Mouse (Mus musculus) adrenal gland, postnatal 0 days (tissue): Measurements from ENCODE around the gene Sun2. TPM values are rescaled to one million over a fixed set of nuclear protein-coding genes. Genes with fewer than 3 reads are reported as not detected.

Experiments used
- polyA plus RNA-seq: library from polyadenylated mRNA; unstranded; fragments of >200 nt; fragmentation: Nextera tagmentation; extraction: Ambion mirVana; gene quantifications from 2 replicates; pipeline ENCODE4 v1.2.1, GENCODE M21; 2015

Sun2 gene
- polyA plus RNA-seq, result 3.8 and 3.9 TPM in 2 replicates

GRCm38 (mm10) chr15:79741921-79742705 lies at the start of gene Sun2:
TSS of gene Sun2 (minus strand) at chr15:79742536.

DNA sequence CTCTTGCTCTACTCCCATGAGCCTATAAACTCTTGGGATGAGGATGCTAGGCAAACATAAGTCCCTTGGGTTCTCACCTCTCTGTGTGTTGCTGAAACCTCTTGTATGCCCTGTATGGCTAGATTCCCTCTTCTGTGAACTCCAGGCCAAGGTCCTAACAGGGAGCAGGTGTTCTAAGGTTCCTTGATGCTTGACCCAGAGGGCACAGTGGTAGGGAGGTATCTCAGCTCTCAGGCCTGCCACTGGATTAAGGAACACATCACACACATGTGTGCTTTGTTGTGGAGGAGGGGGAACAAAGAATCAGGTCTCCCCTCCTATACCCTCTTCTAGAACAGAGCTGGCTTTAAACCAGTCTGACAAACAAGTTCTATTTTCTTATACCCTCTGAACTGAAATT lies 35.4 kb upstream of the Sun2 start, which contains the start of gene Dnal4:
Gene Dnal4 (minus strand): TSS at position 101 of the 400 bp plus-strand sequence.

GRCm38 (mm10) chr15:79690426-79691022 lies 51.8 kb downstream of the Sun2 start, which contains the start of gene Gtpbp1:
TSS of gene Gtpbp1 (plus strand) at chr15:79690845.

GRCm38 (mm10) chr15:79687646-79688267 lies 54.6 kb downstream of the Sun2 start, which contains the start of gene Josd1:
TSS of gene Josd1 (minus strand) at chr15:79687919.

Other genes starting within 250 kb of the Sun2 start
- 0.06 and 0.19 TPM in 2 replicates for gene Kcnj4, start 237.3 kb downstream of the Sun2 start, polyA plus RNA-seq
- 42.8 and 60.4 TPM in 2 replicates for gene Kdelr3, start 226.1 kb downstream of the Sun2 start, polyA plus RNA-seq
- 19.9 and 25.0 TPM in 2 replicates for gene Ddx17, start 195.8 kb downstream of the Sun2 start, polyA plus RNA-seq
- gene Dmc1, start 137.4 kb downstream of the Sun2 start, polyA plus RNA-seq, result 2.4 and 6.4 TPM in 2 replicates
- 1.2 TPM in 2 replicates for gene Fam227a, start 83.6 kb downstream of the Sun2 start, polyA plus RNA-seq
- 45.7 and 49.4 TPM in 2 replicates for gene Cby1, start 83.3 kb downstream of the Sun2 start, polyA plus RNA-seq
- 206 and 230 TPM in 2 replicates for gene Tomm22, start 71.7 kb downstream of the Sun2 start, polyA plus RNA-seq
- gene Josd1, start 54.6 kb downstream of the Sun2 start, polyA plus RNA-seq, result 14.7 and 14.8 TPM in 2 replicates
- gene Gtpbp1, start 51.7 kb downstream of the Sun2 start, polyA plus RNA-seq, result 11.3 and 13.0 TPM in 2 replicates
- 31.2 and 32.9 TPM in 2 replicates for gene Dnal4, start 35.3 kb upstream of the Sun2 start, polyA plus RNA-seq
- gene Nptxr, start 62.2 kb upstream of the Sun2 start, polyA plus RNA-seq, result 5.4 and 11.8 TPM in 2 replicates
- 0.28 and 0.47 TPM in 2 replicates for gene Npcd, start 91.7 kb upstream of the Sun2 start, polyA plus RNA-seq
- gene Cbx6, start 92.2 kb upstream of the Sun2 start, polyA plus RNA-seq, result 37.2 and 39.2 TPM in 2 replicates
- gene Apobec3, start 149.1 kb upstream of the Sun2 start, polyA plus RNA-seq, result 9.5 and 16.9 TPM in 2 replicates
- 4.1 and 4.2 TPM in 2 replicates for gene Cbx7, start 228.6 kb upstream of the Sun2 start, polyA plus RNA-seq